Mouse (Mus musculus) stomach, embryonic 16.5 days (tissue): Measurements from ENCODE around the gene Ddx4. TPM values are rescaled to one million over a fixed set of nuclear protein-coding genes. Genes with fewer than 3 reads are reported as not detected.

ENCODE experiments used
- ATAC-seq: fragments of 200-750 bp; cut with Nextera tagmentation; 2 replicates; pipeline ENCODE4 v1.8.0; 2017; ENCODE audit warnings: moderate number of reproducible peaks, moderate TSS enrichment; ENCODE audit not compliant: insufficient read depth, low FRiP score
- H3K27ac ChIP-seq: fragments of 300-500 bp; sonication (generic); 2 replicates; pipeline ENCODE4 v1.5.1; 2014; ENCODE audit warnings: low read length
- H3K27me3 ChIP-seq: fragments of 300-500 bp; sonication (generic); 2 replicates; pipeline ENCODE4 v1.6.1; 2014; ENCODE audit warnings: low read length, control low read depth, mixed read lengths; ENCODE audit not compliant: control insufficient read depth, insufficient read depth
- H3K36me3 ChIP-seq: fragments of 300-500 bp; sonication (generic); 2 replicates; pipeline ENCODE4 v1.6.1; 2014; ENCODE audit warnings: low read length; ENCODE audit not compliant: control insufficient read depth, insufficient read depth
- H3K4me1 ChIP-seq: fragments of 300-500 bp; sonication (generic); 2 replicates; pipeline ENCODE4 v1.6.1; 2014; ENCODE audit warnings: low read length, control low read depth, mixed read lengths; ENCODE audit not compliant: control insufficient read depth, insufficient read depth
- H3K4me2 ChIP-seq: fragments of 300-500 bp; sonication (generic); 2 replicates; pipeline ENCODE4 v1.6.1; 2014; ENCODE audit warnings: low read depth, low read length, mixed read lengths
- H3K4me3 ChIP-seq: fragments of 300-500 bp; sonication (generic); replicated peaks from 2 replicates; pipeline ENCODE4 v1.5.1; 2014; ENCODE audit warnings: mild to moderate bottlenecking, low read length
- H3K9ac ChIP-seq: fragments of 300-500 bp; sonication (generic); 2 replicates; pipeline ENCODE4 v1.6.1; 2014; ENCODE audit warnings: low read length
- H3K9me3 ChIP-seq: fragments of 300-500 bp; sonication (generic); replicated peaks from 2 replicates; pipeline ENCODE4 v1.6.1; 2016; ENCODE audit warnings: low read length, control low read depth; ENCODE audit not compliant: control insufficient read depth
- WGBS: fragments of 180-500 bp; shearing (Covaris S2); extraction: QIAGEN DNeasy Blood & Tissue Kit; methylation state at CpG from one replicate; pipeline ENCODE4 v1.1.7; 2014; 5-methylcytosine and 5-hydroxymethylcytosine counted together
- polyA plus RNA-seq: library from polyadenylated mRNA; unstranded; fragments of >200 nt; fragmentation: Nextera tagmentation; extraction: Ambion mirVana; gene quantifications from 2 replicates; pipeline ENCODE4 v1.2.1, GENCODE M21; 2015

The Ddx4 gene
- polyA plus RNA-seq, 1 experiment from 2014 or later = 0.48 TPM

DNA sequence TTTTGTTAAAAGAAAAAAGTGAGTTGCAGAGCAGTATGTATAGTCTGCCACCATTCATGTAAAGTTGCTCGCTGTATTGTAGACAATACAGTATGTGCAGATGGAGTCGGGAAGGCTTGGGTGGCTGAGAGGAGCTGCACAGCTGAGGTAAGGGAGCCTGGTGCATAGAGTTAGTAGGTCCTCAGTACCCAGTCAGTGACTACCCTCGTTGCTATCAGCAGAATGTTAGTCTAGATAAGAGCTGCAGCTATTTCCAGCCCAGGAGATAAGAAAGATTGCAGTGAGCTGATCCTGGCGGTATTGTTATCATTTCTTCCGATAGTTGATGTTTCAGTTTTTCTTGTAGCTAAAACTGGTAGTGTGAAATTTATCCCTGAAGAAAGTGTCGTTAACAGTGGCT, 20.5 kb upstream of the Ddx4 start:
- WGBS = 61% methylated on average over 6 of the region's 6 CpGs
- H3K4me1 ChIP-seq = no peaks in the 10 kb centered on the region
- no peak overlapping the region for H3K9ac ChIP-seq
- H3K9me3 ChIP-seq = no peaks in the 10 kb centered on the region
- no peak overlapping the region for H3K4me2 ChIP-seq
- no peaks in the 10 kb centered on the region for H3K27me3 ChIP-seq
- no peak overlapping the region for H3K27ac ChIP-seq
- H3K36me3 ChIP-seq = no peaks in the 10 kb centered on the region
- ATAC-seq = no peak
- no peak overlapping the region for H3K4me3 ChIP-seq

DNA sequence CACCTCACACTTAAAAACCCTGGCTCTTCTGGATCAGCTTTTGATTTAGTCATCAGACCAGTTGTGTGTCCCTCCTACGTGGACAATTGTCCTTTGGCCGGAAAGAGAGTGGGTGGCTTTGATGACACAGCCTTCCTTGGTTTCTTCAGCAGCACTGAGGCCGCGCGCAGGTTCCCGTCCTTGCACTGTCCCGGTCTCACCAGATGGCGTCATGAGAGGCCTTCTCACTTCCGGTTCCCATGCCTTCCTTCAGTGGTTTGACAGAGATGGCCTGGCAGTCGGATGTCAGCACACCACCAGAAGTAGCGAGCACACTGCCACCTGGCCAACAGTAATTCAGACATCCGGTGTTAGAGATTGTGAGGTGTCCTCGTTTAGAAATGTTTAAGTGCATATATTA, 19.4 kb upstream of the Ddx4 start:
- 67% methylated on average over 13 of the region's 13 CpGs for WGBS
- Histone ChIP-seq H3K9me3 (no peaks in the 10 kb centered on the region), H3K4me1 (no peaks in the 10 kb centered on the region), H3K4me3 (no peak overlapping the region), H3K27me3 (no peaks in the 10 kb centered on the region), H3K4me2 (no peak overlapping the region), H3K36me3 (no peaks in the 10 kb centered on the region), H3K9ac (no peak overlapping the region), H3K27ac (no peak overlapping the region)
- no peak for ATAC-seq

DNA sequence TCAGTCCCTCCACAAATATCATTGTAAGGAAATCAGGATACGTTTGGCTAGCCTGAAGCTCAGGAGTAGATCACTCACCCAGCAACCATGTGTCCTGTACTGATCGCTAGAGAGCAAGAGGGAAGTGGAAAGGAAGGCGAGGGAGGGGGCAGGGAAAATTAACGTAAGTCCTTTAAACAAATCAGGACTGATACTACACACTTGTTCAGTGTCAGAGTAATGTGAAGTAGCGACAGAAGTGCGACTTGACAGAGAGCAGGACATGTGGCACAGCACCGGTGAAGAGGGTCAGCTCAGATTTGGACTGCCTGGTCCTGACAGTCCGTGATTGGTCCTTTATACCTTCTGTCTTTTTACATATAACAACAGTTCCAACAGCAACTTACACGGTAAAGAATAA, 14.9 kb upstream of the Ddx4 start:
- Histone ChIP-seq H3K4me2 (no peak overlapping the region), H3K9ac (no peak overlapping the region), H3K36me3 (no peaks in the 10 kb centered on the region), H3K27ac (no peak overlapping the region), H3K9me3 (no peaks in the 10 kb centered on the region), H3K4me1 (no peaks in the 10 kb centered on the region), H3K4me3 (no peak overlapping the region), H3K27me3 (no peaks in the 10 kb centered on the region)
- 70% methylated on average over 9 of the region's 9 CpGs for WGBS
- ATAC-seq = no peak

DNA sequence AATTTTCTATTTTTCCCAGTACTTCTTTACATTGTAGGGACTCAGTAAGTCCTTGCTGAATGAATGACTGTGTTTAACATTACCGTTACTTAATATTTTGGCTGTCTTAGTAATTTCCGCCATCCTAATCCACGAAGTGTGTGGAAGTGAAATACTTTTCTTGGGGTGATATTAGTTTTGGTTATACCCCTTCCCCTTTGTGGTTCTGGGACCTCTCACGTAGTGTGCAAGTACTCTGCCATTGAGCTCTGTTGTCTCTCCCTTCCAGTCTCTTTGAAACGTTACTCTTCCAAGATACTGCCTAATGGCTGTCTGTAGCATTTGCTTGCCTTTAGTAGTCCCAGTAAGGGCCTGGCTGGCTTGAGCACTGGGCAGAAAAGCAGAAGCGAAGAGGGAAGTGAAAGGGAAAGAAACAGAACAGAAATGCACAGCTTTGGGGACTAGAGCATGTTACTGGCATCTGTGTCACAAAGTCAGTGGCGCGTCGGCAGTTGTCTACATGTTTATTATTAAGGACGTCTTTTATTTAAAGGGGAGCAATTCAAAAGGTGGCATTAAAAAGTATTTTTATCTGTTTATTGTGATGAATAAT, 14.3 kb upstream of the Ddx4 start:
- 87% methylated on average over 10 of the region's 10 CpGs for WGBS
- ATAC-seq = no peak
- H3K4me3 ChIP-seq = no peak overlapping the region
- no peaks in the 10 kb centered on the region for H3K9me3 ChIP-seq
- H3K27me3 ChIP-seq = no peaks in the 10 kb centered on the region
- no peak overlapping the region for H3K27ac ChIP-seq
- no peak overlapping the region for H3K4me2 ChIP-seq
- H3K36me3 ChIP-seq = no peaks in the 10 kb centered on the region
- H3K9ac ChIP-seq = no peak overlapping the region
- peaks cover 2% of the 10 kb centered on the region; the same call in 1 of the 2 replicates for H3K4me1 ChIP-seq

DNA sequence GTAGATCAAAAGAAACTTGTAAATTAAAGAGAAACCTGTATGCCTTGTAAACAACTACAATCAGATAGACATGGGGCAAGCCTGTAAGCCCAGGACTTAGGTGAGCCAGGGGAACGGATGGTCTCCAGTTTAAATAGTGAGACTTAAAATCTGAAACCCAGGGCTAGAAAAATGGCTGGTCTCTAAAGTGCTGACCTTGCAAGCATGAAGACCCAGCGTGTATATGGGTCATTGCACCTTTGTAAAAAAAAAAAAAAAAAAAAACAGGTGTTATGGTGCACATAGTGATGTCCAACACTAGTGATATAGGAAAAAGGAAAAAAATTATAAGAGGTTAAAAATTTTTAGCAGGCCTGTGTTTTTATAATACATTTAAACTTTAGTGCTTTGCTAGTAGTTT, 9.4 kb upstream of the Ddx4 start:
- WGBS = 76% methylated on average over 2 of the region's 2 CpGs
- no peak overlapping the region for H3K27ac ChIP-seq
- no peak for ATAC-seq

DNA sequence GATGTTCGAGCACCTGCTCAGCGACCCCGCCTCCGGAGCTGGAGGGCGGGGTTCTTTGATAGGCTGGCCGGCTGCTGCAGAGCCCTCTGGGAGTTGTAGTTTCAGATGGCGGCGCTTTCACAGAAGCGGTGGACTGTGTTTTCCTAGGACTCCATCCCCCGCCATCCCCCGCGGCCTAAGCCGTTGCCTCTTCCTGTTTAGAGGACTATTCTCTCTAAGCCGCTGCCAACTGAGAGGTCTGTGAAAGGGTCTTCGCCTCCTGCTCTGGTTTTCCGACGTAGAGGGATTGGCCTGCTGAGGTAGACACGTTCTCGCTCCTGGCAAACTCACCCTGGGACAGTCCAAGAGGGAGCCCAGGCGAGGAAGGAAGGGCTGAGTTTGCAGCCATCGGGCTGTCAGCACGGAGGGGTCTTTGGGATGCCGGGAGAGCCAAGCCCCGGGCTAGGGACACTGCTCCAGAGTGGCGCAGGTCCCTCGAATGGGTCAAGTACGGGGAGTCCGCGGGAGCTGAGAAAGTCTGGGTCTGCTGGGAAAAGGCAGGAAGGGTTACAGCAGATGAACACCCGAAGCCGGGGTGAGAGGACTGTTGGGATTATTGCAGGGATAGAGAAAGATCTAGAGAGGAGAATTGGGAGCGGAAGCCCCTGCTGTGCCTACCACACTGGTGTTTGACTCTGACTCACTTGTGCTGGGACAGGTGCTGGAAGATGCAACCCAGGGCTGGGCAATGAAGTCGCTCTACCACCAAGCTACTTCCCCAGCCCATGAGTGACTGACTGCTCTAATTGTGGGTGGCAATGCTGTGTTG, 8.5 kb upstream of the Ddx4 start, which contains the start of gene Slc38a9:
TSS of gene Slc38a9 (plus strand) at position 178 of the 808 bp plus-strand sequence.
- WGBS = under 1% methylated on average over 33 of the region's 33 CpGs
- H3K4me1 ChIP-seq = peaks cover 7% of the 10 kb centered on the region
- no peaks in the 10 kb centered on the region for H3K27me3 ChIP-seq
- peak within 1 kb of the TSS; percentile 75 for H3K4me2 ChIP-seq
- peak within 1 kb of the TSS; percentile 87 for H3K4me3 ChIP-seq
- ATAC-seq = peak; percentile 96
- H3K9me3 ChIP-seq = no peaks in the 10 kb centered on the region
- H3K27ac ChIP-seq = peak within 1 kb of the TSS; percentile 52
- peak within 1 kb of the TSS; percentile 84 for H3K9ac ChIP-seq
- H3K36me3 ChIP-seq = no peaks in the 10 kb centered on the region

More for the DNA sequence above, 9.4 kb upstream of the Ddx4 start:
- Histone ChIP-seq H3K9me3 (no peaks in the 10 kb centered on the region), H3K4me3 (no peak overlapping the region), H3K4me2 (0 out of 2 replicates have a peak overlapping the region, but pooled peaks have one; percentile 75), H3K36me3 (no peaks in the 10 kb centered on the region), H3K9ac (no peak overlapping the region), H3K4me1 (peaks cover 7% of the 10 kb centered on the region), H3K27me3 (no peaks in the 10 kb centered on the region)

DNA sequence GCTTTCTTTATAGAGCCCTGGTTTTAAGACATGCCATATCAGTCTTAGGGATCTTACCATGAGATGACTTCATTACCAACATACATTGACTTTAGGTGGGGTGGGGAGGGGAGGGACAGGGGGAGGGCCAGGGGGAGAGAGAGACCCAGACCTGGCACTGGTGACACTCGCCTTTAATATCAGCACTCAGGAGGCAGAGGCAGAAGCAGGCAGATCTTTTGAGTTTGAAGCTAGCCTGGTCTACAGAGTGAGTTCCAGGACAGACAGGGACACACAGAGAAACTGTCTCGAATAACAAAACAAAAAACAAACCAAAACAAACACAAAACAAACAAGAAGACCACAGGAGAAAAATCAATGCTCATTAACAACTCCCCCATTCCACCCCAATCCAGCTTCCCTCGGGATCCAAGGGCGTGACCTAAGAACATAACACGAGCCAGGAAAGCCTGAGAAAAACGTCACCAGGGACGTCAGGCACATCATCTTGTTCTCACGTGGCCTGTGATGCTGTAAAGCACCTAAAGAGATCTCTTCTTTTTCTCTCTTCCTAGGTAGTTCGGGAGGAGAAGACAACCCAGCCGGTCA, 7.8 kb upstream of the Ddx4 start:
- peak overlapping the region; percentile 87 for H3K4me3 ChIP-seq
- no peaks in the 10 kb centered on the region for H3K36me3 ChIP-seq
- peak; percentile 21; the same call in 1 of the 2 replicates for ATAC-seq
- peaks cover 7% of the 10 kb centered on the region for H3K4me1 ChIP-seq
- 3% methylated on average over 10 of the region's 10 CpGs for WGBS
- H3K9ac ChIP-seq = peak overlapping the region; percentile 64
- no peaks in the 10 kb centered on the region for H3K9me3 ChIP-seq
- peak overlapping the region; percentile 71 for H3K4me2 ChIP-seq
- no peaks in the 10 kb centered on the region for H3K27me3 ChIP-seq
- no peak overlapping the region for H3K27ac ChIP-seq

DNA sequence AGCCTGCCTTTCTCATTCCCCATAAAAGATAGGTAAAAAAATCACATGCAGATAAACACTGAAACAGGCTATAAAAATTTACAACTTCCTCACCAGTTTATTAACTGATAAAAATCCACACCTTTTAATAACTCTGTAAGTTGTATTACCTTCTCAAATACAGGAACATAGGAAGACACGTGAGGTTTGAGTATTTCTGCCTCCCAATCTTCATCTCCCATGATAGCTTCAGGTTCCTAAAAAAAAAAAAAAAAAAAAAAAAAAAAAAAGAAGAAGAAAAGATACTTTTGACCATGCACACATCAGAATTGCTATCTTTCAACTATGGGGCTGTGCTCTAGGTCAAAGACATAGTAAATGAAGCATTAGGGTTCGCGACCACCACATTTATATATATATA, 1.1 kb downstream of the Ddx4 start:
- no peak overlapping the region for H3K4me3 ChIP-seq
- H3K27ac ChIP-seq = no peak overlapping the region
- H3K4me2 ChIP-seq = no peak overlapping the region
- no peaks in the 10 kb centered on the region for H3K27me3 ChIP-seq
- no peaks in the 10 kb centered on the region for H3K36me3 ChIP-seq
- no peak overlapping the region for H3K9ac ChIP-seq
- ATAC-seq = no peak
- no peaks in the 10 kb centered on the region for H3K4me1 ChIP-seq
- H3K9me3 ChIP-seq = peaks cover 9% of the 10 kb centered on the region
- 84% methylated on average over 3 of the region's 3 CpGs for WGBS

DNA sequence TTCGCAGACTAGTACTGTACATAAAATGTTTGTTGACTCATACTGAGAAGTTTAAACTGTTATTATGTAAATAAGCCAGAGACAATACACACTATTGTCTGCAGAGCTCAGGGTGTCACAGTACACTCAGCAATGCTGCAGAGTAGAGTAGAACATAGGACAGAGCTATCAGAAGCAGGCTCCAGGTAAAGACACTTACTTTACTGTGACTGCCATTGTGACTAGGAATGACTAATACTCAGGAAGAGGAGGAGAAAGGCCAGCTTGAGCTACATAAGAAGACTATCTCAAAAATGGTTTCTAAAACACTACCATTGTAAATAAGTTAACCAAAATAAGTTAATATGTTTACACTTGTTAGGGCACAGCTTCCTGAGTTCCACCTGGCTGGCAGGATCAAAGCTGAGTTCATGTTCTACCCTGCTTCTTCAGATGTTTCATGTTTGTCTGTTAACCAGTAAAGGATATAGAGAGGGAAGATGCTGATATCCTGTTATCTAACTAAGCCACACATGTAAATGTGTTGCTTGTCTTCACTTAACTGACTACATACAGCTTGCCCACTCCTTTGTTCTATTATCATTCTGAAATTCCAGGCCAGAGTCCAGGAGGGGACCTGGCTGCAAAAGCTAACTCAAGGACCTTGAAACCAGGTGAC, 6.6 kb downstream of the Ddx4 start:
- H3K4me3 ChIP-seq = no peak overlapping the region
- no peak overlapping the region for H3K27ac ChIP-seq
- H3K27me3 ChIP-seq = no peaks in the 10 kb centered on the region
- H3K9me3 ChIP-seq = no peaks in the 10 kb centered on the region
- 84% methylated on average over 1 of the region's 1 CpGs for WGBS
- no peak overlapping the region for H3K9ac ChIP-seq
- ATAC-seq = no peak
- no peaks in the 10 kb centered on the region for H3K36me3 ChIP-seq
- H3K4me2 ChIP-seq = no peak overlapping the region
- no peaks in the 10 kb centered on the region for H3K4me1 ChIP-seq
